Mouse (Mus musculus): ENCODE data around the gene Pknox1.
"Not testable (repeated sequence)": the region's sequence is repeated elsewhere in the genome, so short reads cannot be mapped to it uniquely, and the experiment has no call there.

Pknox1 gene

DNA sequence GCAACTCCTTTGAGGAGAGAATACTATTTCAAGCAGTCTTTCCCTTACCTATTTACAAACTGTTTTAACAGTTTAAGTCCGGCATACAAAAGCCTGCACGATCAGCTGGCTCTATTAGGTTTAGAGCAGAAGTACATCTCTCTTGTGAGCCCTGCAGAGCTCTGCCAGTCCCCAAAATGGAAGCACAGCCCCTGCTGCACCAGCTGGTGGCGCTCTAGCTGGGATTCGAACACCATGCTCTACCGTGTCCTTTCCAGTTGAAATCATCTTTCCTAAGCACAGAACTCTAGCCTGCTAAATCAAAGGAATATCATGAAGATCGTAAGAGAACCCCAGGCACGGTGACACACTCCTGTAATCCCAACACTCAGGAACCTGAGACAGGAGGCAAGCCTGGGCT lies 41.9 kb downstream of the Pknox1 start:
- no peak for DNase-seq

DNA sequence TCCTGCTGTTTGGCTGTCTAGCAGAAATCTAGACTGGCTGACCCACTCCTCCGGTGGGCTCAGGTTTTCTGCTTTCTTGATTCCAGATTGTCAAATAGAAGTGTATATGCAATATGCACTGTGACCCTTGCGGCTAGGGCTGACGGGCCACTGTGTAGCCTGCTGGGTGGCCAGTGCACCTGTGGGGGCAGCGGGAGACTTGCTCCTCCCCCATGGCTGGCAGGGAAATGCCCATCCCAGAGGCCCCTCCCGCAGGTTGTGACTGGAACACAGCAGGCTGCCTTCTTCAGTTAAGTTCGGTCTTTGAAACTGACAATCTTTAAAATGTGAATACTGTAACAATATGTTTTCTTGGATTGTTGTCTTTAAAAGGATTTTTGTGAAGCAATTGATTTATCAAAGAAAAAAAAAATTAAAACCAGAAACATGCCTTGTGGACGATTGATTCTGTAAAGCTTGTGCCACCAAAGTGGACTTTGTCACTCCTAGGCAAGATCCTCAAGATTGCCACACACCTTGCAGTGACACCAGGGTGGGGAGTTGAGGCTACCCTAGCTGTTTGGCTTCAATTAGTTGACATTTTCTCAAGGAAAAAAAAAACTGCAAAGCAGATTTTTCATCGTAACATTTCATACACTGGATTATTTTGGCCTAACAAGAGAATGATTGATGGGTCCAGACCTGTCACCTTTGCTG lies 42.9 kb downstream of the Pknox1 start:
- no peak for DNase-seq

- DNase-seq = not testable (repeated sequence)
Observed at GRCm38 (mm10) chr17:31609173-31609572, 44.6 kb downstream of the Pknox1 start.

- DNase-seq = no peak
Observed at GRCm38 (mm10) chr17:31609895-31610294, 45.4 kb downstream of the Pknox1 start.

- no peak for DNase-seq
Observed at GRCm38 (mm10) chr17:31613086-31613755, 48.7 kb downstream of the Pknox1 start.

GRCm38 (mm10) chr17:31623101-31623500 lies 58.6 kb downstream of the Pknox1 start:
- no peak for DNase-seq

DNA sequence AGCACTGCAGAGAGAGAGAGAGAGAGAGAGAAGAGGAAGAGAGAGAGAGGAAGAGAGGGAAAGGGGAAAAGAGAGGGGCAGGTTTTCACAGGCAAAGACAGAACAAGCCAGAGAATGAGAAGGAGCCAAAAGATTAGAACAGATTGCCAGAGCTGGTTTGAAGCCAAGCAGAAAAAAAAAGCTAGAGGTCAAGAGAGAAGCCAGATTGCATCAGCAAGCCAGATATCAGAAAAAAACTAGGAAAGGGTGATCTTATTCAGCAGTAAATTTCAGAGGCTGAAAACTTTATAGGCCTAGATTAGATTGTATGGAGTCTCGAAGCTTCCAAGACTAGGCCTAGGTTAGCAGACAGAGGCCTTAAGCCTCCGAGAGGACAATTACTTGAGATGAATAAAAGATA lies 63.4 kb downstream of the Pknox1 start:
- DNase-seq = no peak

GRCm38 (mm10) chr17:31631081-31631800 lies 66.7 kb downstream of the Pknox1 start:
- DNase-seq = no peak

DNA sequence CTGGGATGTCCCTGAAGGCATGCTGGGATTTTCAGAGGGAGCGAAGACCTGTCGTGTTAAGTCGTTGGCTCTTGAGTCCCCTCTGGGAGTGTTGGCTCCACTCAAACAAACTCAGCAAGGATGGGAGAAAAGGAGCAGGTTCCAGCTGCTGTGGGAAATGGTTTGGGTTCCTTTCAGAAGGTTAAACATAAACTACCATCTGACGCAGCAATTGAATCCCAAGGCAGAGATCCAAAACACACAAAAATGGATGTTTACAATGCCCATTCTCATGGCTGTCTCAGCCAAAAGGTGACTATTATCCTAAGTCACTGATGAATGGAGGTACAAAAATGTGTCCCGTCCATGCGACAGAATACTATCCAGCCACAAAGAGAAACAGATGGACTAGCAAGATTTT lies 68.5 kb downstream of the Pknox1 start:
- no peak for DNase-seq

- DNase-seq = no peak
Observed at GRCm38 (mm10) chr17:31634896-31635295, 70.4 kb downstream of the Pknox1 start.

GRCm38 (mm10) chr17:31635781-31636180 lies 71.2 kb downstream of the Pknox1 start:
- no peak for DNase-seq

DNA sequence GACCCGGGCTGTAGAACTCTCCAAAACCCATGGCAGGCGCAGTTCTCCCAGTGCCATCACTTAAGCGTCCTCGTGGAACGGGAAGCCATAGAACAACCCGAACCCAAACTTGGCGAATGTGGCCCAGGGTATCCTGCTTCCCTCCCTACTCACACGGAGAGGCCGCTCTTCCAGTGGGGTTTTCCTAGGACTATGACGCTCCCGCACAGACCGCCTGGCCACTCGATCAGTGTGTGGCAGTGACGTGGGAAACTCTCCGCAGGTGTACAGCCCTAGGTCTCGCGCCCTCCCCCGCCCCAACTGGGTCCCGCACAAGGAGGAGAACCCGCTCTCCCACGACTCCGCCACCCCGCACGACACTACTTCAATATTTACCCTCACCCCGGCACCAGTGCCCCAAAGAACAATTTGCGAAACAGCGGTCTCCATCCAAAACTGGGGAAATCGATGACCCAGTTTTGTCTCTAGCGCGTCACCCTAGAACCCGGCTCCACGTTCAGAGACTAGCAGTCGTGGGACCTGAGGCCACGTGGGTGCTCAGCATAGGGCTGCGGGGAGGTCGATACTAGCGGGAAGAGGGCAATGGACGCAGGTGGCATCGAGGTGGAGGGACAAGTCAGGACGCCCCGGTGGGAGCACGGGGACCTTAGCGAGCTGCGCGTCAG lies 71.9 kb downstream of the Pknox1 start:
- DNase-seq = no peak

DNA sequence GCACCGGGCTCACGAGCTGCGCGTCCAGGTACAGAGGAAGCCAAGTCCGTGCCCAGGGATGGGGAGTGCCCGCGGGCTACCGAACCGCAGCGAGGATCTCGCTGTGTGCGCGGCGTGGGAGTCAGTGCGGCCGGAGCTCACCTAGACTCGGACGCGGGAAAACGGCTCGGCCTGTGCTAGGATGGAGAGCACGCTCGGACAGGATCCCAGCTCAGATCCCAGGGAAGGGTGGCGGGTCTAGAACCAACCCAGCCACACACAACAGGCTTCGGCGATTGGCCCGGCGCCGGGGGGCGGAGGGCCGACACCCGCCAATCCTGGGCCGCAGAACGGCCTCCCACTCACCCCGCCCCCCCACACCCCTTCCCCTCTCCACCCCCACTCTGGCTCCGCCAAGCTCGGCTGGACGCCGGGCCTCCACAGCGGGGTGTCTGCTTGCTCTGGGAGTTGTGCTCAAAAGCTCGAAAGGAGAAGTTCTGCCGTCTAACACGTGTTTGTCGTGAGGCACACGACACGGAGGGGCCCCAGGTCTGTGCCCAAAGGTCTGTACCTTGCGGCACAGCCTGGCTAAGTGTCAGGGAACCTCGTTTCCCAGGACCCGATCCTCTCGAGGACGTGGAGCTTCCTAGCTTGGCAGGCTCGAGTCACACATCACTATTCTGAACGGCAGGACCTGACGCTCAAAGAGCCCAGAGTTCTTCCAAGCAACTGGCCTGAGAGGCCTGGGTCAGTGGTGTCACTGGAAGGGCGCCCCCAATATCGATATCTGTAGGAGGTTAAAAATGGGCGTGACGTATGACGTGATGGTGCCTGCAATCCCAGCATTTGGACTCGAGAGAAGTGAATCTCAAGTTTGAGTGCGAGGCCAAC lies 72.6 kb downstream of the Pknox1 start, which contains the start of gene Cbs:
Gene Cbs (minus strand): TSS at position 297 of the 870 bp plus-strand sequence.
- peak; percentile 60 for DNase-seq

DNA sequence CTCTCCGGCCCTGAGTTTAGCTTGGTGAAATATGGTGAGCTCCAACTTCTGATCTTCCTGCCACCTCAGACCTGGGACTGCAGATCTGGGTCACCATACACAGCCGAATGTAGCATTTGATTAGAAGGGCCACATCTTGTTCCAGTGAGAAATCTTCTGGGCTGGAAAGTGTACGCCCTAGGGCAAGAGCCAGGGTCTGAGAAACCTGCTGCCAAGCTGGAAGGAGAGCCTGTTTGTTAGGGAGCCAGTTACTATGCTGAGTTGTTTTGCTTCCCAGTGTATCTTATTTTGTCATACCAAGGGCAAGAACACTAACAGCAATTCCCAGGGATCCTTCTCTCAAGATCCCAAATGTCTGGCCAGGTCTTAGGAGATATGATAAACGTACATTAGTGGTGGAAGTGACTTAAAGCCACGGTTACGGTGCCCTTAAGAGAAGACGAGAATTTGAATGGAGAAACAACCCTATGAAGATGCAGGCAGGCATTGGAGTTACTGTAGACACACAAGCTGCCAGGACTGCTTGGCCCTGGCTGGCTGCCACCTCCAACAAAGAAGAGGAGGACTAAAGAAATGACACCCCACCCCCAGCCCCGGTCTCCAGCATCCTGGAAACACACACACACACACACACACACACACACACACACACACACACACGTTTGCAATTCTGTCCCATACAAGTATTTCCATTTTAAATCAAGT lies 73.5 kb downstream of the Pknox1 start:
- no peak for DNase-seq

- no peak for DNase-seq
Observed at GRCm38 (mm10) chr17:31639651-31640050, 75.1 kb downstream of the Pknox1 start.

GRCm38 (mm10) chr17:31642331-31642730 lies 77.8 kb downstream of the Pknox1 start:
- no peak for DNase-seq

- DNase-seq = no peak
Observed at GRCm38 (mm10) chr17:31642913-31643312, 78.4 kb downstream of the Pknox1 start.

DNA sequence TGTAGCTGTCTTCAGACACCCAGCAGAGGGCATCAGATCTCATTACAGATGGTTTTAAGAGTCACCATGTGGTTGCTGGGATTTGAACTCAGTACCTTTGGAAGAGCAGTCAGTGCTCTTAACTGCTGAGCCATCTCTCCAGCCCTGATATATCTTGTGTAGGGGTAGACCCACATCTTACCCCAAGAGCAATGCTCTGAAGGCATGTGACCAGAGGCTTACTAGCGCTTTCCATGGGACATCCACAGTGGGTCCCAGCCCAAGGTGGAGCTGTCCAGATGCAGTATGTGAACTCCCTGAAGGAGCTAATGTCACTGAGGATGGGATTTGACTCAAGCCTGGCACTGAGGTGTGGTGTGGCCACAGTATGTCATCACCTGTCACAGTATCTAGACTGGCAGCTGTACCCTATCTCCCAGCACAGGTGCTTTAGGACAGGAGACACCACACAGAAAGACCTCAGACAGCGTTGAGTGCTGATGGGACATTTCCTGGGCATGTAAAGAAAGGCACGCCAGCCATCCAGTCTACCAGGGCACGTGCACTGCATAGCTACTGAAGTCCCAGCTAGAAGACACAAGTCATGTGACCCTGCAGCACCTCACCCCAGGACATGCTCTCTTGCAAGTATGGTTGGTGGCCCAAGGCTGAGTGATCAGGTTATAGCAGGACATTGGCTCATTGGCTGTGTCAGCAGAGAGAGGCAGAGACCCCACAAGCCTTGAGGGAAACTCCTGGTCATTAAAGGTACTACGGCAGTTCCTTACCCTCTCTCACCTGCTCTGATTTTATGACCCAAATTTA lies 81.9 kb downstream of the Pknox1 start:
- no peak for DNase-seq

DNA sequence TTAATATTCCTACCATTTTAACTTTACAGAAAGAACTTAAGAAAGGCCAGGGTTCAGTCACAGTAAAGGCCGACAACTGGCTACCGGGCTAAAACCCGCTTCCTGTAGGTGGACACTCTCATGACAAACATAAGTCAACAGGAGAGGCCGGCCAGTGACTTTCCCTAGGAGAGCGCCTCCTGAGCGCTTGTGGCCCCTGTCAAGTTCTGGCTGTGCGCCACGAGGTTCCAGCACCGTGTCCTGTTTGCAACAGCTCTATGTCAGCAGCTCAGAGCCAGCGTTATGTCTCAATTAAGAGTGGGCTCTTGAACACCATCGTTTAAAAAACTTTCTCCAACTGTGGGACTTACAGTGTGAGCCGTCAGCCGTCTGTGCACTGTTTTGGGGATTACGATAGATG lies 87.6 kb downstream of the Pknox1 start:
- DNase-seq = no peak

DNA sequence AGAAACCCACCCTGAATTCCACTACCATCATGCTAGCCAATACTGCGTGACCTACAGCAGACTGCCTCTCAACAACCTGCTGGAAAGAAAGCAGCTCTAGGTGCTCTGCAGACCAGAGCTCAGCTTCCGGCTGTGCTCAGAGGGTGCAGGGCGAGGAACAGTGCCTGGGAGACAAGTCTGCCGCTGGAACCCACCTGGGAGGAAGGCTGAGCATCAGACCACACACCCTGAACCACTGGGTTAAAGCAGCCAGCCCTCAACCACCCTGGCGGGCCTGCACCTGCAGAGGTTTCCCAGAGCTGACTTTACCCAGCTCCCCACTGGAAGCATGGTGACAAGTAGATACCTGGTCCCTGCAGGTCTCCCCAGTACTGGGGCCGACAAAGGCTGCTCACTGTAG lies 88.7 kb downstream of the Pknox1 start:
- DNase-seq = peak; percentile 51

GRCm38 (mm10) chr17:31655366-31655765 lies 90.8 kb downstream of the Pknox1 start:
- DNase-seq = no peak
